Mouse (Mus musculus): ENCODE measurements around the gene Eapp.

Eapp gene

DNA sequence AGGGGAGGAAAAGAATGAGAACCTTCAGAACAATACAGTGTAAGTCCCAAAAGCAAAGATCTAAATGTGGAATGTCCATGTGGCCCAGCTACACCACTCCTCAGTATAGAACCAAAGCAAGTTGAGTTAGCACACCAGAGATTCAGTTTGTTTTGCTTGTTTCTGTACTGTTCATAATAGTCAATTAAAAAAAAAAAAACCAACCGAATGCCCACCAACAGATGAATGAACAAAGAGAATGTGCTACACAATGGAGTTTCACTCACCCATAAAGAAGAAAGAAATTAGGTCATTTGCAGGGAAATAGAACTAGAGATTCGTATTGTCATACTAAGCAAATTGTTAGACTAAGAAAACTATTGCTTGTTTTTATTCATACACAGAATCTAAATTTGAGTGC, 63.6 kb downstream of the Eapp start:
- DNase-seq, result no peak

DNA sequence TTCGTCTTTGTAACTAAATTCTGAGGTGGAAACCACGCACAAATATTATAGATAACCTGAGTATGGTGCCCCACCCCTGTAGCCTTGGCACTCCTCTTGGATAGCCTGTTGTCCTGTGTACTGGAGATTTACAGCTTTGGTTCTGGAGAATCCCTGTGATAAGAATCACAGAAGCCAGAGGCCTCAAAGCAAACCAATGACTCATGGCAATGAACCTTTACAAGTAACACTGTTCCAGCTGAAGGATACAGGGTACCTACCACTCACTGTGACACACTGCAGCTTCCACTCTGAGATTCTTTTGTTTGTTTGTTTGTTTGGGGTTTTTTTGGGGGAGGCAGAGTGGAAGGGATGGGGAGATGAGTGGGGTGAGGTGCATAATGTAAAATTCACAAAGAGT, 73.8 kb downstream of the Eapp start:
- DNase-seq, result no peak
